12 mouse cellular contexts compared by ENCODE assay signal in the genomic region with DNA sequence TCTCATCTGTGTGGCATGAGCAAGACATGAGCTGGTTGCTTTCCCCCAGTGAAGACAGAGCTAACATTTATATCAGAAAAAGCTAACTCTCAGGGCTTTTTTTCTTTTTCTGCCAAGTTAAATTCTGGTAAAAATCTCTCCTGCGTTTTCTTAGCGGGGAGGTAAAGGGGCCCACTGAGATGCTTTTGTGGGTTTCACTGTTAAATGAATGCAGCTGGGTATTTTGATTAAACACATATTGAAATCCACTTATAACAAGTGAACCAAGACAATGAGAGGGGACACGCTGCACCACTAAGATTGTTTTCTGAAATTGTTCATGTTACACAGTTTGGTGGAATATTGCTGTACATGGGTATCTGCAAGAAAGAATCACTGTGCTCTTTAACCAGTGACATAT.
"Had no signal": no experiment of that assay in that cellular context is flagged by ENCODE, and none has a peak within 500 bp of the region (broad histone marks: within the 10 kb centered on the region; RNA-seq: fewer than 3 reads in every experiment).

No protein-coding gene starts in this region.

- H3K9ac ChIP-seq: liver, embryonic 13.5 days; liver, postnatal 0 days; neural tube, embryonic 15.5 days had no signal

- H3K36me3 ChIP-seq: liver, embryonic 13.5 days; neural tube, embryonic 15.5 days had no signal

- DNase-seq: kidney, adult 11 months; kidney, adult 9 months; kidney, postnatal 36 days; layer of hippocampus, adult 9-11 months; liver; liver, embryonic 13.5 days; liver, postnatal 0 days; midbrain, embryonic 14.5 days had no signal

- H3K27ac ChIP-seq: kidney, postnatal 0 days; liver, embryonic 13.5 days; neural tube, embryonic 15.5 days; stomach, postnatal 0 days had no signal

- H3K9me3 ChIP-seq: liver, embryonic 13.5 days; neural tube, embryonic 15.5 days had no signal

- H3K4me1 ChIP-seq: liver, embryonic 13.5 days had no signal

- H3K27me3 ChIP-seq: liver, embryonic 13.5 days; neural tube, embryonic 15.5 days had no signal

- H3K4me3 ChIP-seq: liver, embryonic 13.5 days; myocyte; neural tube, embryonic 15.5 days had no signal

- H3K4me2 ChIP-seq: liver, embryonic 13.5 days; neural tube, embryonic 15.5 days had no signal

- ATAC-seq: liver, postnatal 0 days had no signal
